Mouse (Mus musculus) hematopoietic stem cell, adult 5-6 weeks (primary cell): ENCODE results near the gene Lurap1l. TPM values are rescaled to one million over a fixed set of nuclear protein-coding genes. Genes with fewer than 3 reads are reported as not detected.
A peak's percentile ranks its signal among the peaks of the same experiment; 100 is the strongest.

Experiments used
- ATAC-seq, 2 experiments: fragments of 125-278 bp in 1 of 2; replicated peaks in 1 of 2; 2 replicates each; pipeline ENCODE4 v1.8.0; 2016 to 2017; ENCODE audit warnings: inconsistent platforms in 2 of 2, mild to moderate bottlenecking in 2 of 2, moderate number of reproducible peaks in 2 of 2, low read depth in 1 of 2, moderate TSS enrichment in 1 of 2; ENCODE audit not compliant: low FRiP score in 2 of 2, poor library complexity in 2 of 2, severe bottlenecking in 2 of 2, insufficient read depth in 1 of 2, low TSS enrichment in 1 of 2
- total RNA-seq: library from RNA; stranded (forward); fragments of 172-1452, 232-1000 nt; gene quantifications from 2 replicates; pipeline ENCODE4 v1.2.3, GENCODE M21; 2017

Gene Lurap1l
- total RNA-seq, 1 experiment from 2014 or later: not detected

DNA sequence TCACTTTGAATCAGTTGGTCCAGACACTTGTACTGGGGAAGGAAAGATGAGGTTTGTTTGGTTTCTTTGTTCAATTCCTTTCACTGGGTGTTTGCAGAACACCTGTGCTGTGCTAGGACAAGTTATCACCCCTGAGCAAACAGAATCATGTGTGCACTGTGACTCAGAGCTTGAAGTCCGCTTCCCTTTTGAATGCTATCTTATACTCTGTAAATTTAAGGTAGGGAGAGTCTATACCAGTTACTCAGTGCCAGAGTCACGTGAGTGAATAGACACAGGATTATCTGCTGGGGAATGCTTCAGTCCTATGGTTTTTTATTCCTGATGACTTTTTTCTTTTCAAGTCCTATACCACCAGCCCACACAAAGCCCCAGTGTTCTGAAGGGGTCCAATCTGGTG is 39.3 kb downstream of the Lurap1l start:
- no peak for ATAC-seq

DNA sequence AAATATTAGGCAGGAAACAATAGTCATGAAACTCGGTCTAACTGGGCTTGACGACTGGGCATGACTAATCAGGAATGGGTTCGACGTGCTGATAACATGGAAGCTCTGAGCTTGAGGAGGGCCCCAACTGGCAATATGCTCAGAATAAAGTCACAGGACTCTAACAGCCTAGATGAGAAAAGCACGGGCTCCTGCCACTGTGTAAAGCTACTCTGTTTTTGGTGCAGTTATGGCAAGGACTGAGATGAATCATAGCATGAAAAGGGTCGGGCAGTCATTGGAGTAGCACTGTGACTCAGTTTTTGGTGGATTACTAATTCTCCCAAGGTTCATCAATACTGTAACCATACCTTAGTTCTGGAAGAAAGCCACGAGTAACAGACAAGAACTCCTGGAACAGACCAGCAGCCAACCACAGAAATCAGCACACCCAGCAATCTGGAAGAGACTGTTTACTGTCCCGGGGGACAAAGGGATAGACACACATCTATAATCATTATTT is 39.9 kb downstream of the Lurap1l start:
- ATAC-seq: peak in 1 of 2 experiments; percentile 46; a peak in 2 of 4 replicates

DNA sequence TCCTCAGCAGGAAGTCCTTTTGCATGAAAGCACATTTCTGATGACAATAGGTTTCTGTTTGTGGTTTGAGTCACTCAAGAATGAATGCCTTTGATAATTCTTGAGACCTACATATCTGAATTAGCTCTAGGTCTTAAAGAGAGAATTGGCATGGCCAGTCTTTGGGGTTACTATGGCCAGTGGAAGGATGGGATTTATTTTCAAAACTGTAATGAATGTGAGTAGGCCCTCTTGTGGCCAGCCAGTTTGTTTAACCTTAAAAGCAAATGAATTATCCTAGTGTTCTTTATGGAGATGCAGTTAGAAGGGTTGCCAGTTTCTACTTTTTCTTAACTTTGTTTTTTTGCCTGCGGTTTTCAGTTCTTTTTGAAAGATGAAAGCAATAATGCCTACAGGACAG is 42.2 kb downstream of the Lurap1l start:
- ATAC-seq: no peak

DNA sequence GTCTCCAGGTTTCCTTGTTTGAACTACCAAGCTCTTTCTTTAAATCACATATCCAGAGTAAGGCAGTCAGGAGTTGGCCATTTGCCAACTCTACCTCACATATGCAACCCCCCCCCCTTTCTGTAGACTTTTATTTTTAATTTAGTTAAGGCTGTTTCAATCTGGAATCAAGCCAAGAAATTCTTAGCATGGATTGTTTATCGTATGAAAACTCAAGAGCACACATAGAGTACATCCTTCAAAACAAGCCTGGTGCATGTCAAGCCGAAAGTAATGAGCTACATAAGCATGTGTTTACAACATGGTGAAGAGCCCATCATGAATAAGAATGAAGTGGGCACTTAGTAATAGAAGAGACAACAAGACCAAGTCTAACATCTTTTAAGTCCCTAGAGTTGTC is 45.5 kb downstream of the Lurap1l start:
- no peak for ATAC-seq

DNA sequence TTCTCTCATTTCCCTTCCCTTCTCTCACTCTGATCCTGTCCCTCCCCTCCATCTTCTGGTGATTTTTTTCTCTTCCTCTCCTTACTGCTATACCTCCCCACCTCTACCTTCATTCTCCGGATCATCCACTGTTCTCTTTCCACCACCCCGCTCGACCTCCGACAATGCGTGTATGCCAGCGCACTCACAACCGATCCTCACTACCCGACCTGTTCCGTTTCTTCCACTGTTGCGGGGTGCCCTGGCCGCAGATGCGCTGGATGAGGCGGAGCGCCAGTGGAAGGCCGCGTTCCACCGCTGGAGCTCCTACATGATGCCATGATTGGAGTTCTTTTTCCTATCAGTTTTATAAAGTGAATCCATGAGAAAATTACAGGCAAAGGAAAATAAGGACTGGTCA is 57.1 kb downstream of the Lurap1l start:
- no peak for ATAC-seq

- no peak for ATAC-seq
These were observed 61.4 kb downstream of the Lurap1l start for GRCm38 (mm10) chr4:80971846-80972245.

GRCm38 (mm10) chr4:80973896-80974295 is 63.5 kb downstream of the Lurap1l start:
- no peak for ATAC-seq

DNA sequence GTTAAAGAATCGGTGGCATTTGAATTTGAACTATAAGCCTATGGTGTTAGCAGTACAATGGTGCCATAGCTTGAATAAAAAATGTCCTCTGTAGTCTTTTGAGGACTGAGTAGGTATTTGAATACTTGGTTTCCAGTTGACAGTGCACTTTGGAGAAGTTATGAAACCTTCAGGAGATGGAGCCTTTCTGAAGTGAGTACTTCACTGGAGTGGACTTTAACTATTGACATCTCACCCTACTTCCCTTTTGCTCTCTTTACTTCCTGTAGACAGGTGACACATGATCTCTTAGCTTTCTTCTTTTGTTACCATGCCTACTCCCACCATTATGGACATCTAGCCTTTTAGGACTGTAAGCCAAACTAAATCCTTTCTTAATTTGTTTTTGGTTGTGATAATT is 80.4 kb downstream of the Lurap1l start:
- ATAC-seq: no peak

- no peak for ATAC-seq
These were observed 93.1 kb downstream of the Lurap1l start for GRCm38 (mm10) chr4:81003528-81003927.

Other genes starting within 250 kb of the Lurap1l start
- gene Tyrp1, start 76.5 kb upstream of the Lurap1l start, total RNA-seq: not detected in 2 replicates